Mouse (Mus musculus): ENCODE measurements around the gene Dbnl.

The Dbnl gene

DNA sequence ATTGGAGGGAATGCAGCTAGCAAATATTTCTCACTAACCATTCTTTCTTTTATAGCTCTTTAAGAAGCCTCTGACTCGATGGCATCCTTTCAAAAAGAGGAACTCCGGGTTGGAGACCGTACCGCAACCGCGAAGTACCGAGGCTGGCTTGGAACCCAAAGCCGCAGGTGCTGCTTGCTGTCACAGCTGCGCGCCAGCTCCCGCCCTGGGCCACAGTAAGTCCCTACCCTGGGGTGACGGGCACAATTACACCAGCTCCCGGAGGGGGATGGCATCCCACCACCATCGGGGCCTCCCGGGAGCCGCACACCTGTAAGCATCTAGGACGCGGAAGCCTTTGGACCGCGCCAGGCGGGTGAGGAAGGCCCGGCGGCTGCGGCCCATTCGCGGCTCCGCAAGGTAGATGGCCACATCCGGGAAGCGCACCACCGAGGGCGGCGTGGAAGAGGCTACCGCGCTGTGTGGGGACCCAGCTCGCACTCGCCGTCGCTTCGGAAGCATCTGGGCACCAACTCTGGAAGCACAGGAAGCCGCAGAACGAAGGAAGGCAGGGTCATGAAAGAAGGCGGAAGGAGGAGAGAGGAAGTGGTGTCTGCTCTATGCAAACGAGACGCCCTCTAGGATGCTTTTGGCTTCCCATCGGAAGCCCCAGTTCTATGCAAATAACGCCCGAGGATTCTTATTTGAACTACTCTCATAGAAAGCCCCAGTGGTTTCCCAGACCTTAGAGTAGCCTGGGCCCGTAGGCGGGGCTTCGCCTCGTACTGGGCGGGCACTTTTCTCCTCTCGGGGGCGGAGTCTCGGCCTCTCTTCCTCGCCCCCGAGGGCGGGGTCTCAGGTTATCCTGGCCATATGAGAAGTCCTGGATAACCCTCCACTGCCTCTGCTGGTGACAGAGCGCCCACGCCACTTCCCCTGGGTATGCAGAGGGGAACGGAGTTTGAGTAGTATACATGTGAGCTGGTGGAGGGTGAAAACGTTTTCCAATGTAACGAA lies 49.3 kb downstream of the Dbnl start, which contains the start of gene Polm:
Polm (minus strand) TSS at position 766 of the 996 bp plus-strand sequence.
- peak; percentile 95 for DNase-seq (ENCODE audit: low read depth, low spot score)

- no peak for DNase-seq (ENCODE audit: low read depth, low spot score)
Observed at GRCm38 (mm10) chr11:5840346-5840745, 52.1 kb downstream of the Dbnl start.

DNA sequence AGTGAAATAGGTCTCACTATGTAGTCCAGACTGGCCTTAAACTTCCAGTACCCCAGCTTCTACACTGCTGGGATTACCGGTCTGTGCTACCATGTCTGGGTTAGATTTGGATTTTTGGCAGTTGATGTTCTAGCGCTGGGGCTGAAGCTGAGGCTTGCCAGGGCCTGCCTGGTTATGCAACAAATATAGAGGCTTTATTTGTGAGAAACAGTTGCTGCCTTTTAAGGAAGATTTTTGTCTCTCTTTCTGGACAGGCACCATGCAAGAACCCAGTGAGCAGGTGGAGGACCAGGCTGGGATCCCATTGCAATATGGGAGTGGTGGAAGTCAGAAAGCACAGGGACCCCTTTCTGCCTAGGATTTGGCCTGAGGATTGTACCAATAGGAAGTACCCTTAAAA lies 53.5 kb downstream of the Dbnl start:
- no peak for DNase-seq (ENCODE audit: low read depth, low spot score)

- no peak for DNase-seq (ENCODE audit: low read depth, low spot score)
Observed at GRCm38 (mm10) chr11:5843131-5843530, 54.8 kb downstream of the Dbnl start.

DNA sequence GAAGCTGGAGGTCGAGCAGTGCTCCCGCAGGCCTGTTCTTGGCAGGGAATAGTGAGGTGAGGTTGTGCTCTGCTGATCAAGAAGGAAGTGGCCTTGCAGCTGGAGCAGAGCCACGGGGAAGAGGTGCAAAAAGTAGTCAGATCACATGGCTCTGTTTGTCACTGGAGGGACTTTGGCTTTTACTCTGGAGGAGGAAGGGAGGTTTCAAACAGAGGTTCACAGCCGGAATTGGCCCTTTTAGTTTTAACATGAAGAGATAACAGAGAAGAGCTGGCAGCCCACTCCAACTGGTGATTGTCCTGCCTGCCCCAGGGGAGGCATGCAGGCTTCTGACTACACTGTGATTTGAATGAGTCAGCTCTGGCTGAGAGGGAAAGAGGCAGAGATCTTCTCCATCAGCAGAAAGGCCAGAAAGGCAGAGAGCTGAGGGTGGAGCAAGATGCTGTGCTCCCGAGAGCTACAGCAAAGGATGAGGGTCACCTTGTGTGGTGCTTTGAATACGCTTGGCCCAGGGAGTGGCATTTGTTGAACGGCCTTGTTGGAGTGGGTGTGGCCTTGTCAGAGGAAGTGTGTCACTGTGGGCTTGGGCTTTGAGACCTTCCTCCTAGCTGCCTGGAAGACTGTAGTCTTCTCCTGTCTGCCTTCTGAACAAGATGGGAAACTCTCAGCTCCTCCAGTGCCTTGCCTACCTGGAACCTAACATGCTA lies 58.5 kb downstream of the Dbnl start:
- DNase-seq (ENCODE audit: low read depth, low spot score), result no peak

DNA sequence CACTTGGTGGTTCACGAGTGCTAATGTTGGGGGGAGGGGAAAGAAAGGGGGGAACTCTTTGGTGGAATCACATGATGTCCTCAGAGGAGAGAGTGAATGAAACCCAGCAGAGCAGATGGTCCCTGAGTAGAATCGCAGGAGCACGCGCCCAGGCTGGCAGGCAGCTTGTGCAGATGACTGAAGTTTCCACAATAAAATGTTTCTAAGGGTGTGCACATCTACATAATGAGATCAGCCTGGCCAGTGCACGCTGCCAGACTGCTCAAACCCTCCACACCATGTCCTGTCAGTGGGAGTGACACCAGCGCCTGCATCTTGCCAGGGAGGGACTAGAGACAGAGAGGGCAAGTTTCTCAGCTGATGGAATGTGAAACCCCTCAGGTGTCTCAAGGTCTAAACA lies 60.5 kb downstream of the Dbnl start:
- no peak for DNase-seq (ENCODE audit: low read depth, low spot score)

DNA sequence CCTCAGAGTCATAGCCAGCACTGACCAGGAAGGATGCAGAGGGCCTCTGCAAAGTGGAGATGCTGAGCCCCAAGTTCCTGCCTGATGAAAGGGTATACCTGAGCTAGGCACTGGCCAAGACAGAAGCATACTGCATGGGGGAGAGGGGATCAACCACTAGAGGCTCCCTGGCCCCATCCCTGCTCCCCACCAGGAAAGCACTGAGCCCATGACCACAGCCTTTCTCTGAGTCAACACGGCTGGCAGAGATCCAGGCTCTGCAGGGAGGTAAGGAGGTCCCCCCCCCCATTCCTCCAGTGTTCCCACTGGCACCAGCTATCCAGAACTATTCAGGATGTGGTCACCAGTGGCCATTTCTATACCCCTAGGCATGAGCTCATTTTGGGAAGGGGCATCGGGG lies 61.0 kb downstream of the Dbnl start:
- no peak for DNase-seq (ENCODE audit: low read depth, low spot score)

- DNase-seq (ENCODE audit: low read depth, low spot score), result no peak
Observed at GRCm38 (mm10) chr11:5850452-5850851, 62.2 kb downstream of the Dbnl start.

All from mesoderm, embryonic 11.5 days (tissue).